Mouse (Mus musculus) heart, postnatal 25 days (tissue): ENCODE data around the gene Mrgpre. TPM values are rescaled to one million over a fixed set of nuclear protein-coding genes. Genes with fewer than 3 reads are reported as not detected.

ENCODE experiments used
- DNase-seq: peaks from one replicate; pipeline ENCODE4 v3.0.0; 2022; ENCODE audit warnings: low spot score
- intact Hi-C: fragments of 180-260 bp; cut with DNase I; formaldehyde crosslinking; loops from one replicate; pipeline ENCODE4 v1.15.1; 2025
- total RNA-seq, 2 experiments: library from RNA; stranded (reverse); gene quantifications; 2 replicates each; pipeline ENCODE4 v1.2.3; 2021

Mrgpre gene
- total RNA-seq, result 1 to 10 TPM; 1.0 to 1.3 TPM

GRCm38 (mm10) chr7:143783996-143784829, at the start of gene Mrgpre:
Mrgpre (minus strand) TSS chr7:143784500.
- peak; percentile 88 for DNase-seq
- intact Hi-C loops, result no loop called here

DNA sequence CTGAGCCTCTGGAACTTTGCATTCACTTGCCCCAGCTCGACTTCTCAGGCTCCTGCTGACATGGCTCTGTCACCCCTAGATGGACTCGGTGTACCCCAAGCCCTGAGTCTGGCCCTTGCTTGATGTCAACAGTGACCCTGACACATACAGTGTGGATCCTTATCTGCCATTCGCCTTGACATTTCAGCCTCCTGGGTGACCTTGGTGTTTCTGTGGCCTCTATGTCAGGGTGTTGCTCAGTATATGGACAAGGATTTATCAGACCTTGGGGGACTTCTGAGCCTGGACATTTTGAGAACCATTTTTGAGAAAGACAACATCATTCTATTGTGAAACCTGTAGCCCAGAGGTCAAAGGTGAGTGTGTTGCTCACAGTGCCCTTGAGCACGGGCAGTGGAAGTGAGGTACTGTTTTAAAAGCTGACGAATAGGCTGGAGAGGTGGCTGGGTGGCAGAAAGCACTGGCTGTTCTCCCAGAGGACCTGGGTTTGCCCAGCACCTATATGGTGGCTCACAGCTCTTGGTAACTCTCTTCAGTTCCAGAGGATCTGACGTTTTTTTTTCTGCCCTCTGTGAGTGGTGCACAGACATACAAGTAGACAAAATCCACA, 49.4 kb upstream of the Mrgpre start:
- intact Hi-C loops, result loop anchor here (10.0 kb wide), 1 partner anchor 241 kb away; no protein-coding TSS in a partner anchor

DNA sequence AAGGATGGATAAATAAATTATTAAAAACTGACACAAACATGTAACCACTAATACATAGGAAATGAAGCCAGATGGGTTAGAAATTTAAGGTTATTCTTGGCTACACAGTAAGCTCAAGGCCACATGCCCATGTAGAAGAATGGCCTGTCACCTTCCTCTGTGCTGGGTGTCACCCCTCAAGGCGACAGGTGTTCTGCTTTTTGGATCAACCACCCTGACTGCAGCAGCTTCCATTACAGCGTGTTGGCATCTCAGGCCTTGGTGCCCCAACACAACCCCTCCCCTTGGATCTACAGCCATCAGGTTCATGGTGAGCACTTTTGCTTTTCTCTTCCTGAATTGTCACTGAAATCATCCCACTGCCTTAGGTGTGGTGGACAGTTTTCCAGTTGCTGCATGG, 48.3 kb upstream of the Mrgpre start:
- intact Hi-C loops, result loop anchor here (10.0 kb wide), 1 partner anchor 242 kb away; no protein-coding TSS in a partner anchor
- DNase-seq, result no peak

More for the DNA sequence above, 49.4 kb upstream of the Mrgpre start:
- no peak for DNase-seq

DNA sequence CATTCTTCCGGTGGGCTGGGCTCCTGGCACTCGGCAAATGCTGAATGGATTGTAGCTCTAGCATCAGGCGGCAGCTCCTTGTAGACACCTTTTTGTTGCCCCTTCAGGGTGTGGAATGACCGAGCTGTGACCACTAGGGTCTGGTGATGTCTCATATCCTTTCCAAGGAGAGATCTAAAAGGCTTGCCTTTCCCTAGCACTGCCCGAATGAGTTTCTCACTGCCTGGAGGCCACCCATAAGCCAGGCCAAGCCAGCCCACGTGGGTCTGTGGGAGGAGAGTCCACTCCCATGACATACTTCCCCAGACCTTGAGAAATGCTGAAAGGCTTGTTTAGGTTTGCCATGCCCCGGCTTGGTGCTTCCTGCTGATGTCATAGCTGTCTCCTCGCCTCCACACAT, 47.9 kb upstream of the Mrgpre start:
- intact Hi-C loops, result loop anchor here (10.0 kb wide), 1 partner anchor 243 kb away; no protein-coding TSS in a partner anchor
- DNase-seq, result no peak

DNA sequence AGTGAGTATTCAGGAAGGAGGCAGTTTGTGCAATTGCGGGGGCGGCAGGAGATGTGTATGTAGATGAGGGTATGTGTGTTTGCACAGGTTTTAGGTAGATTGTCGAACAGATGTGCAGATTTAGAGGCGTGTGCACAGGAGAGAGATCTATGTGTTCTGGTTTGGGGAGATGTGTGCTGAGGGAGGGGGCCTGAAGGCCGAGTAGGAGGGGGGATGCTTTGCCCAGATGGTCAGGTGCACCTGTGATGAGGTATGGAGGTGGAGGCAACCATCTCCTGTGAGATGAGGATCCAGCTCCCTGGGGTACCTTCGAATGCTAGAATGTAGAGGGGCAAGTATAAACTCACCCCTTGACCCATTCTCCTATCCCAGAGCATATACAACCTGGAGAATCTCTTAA, 46.1 kb upstream of the Mrgpre start:
- no peak for DNase-seq
- intact Hi-C loops, result loop anchor here (10.0 kb wide), 1 partner anchor 244 kb away; no protein-coding TSS in a partner anchor

DNA sequence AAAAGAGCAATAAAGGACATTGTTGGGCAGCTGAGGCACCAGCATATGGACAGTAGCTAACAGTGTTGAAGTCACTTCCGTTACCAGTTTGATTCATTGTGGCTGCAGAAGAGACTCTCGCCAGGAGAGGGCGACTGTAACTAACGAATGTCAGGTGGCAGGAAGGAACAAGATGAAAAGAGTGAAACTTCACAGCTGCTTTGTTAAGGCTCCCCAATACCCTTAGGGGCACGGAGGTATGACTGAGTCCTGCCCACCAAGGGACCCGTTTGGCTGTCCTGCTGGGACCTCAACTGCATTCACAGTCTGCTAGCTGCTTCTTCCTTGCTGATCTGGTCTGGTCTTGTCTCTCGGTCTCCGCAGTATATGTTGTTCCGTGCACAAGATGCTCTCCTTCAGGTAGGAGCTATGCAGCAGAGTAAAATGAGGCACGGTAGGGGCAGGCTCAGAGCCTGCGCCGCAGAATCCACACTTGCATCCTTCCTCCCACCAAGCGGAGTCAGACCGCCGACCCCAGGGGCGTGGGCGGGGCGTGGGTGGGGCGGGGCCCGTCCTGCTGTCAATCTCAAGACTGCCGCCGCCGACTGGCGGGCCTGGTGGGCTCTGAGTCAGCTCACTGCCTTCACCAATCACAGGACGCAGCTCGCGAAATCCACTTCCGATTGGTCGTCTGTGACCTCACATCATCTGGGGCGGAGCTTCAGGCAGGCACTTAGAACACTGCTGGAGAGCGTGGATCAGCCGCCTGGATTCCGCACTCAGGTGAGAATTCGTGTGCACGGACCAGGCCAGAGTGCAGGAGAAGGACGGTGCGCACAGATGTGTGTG, 45.4 kb upstream of the Mrgpre start:
- intact Hi-C loops, result loop anchor here (1.0 to 10.0 kb wide), 2 partner anchors 78 to 245 kb away; no protein-coding TSS in a partner anchor

GRCm38 (mm10) chr7:143826985-143827384, 42.7 kb upstream of the Mrgpre start:
- no peak for DNase-seq
- intact Hi-C loops, result no loop called here

More for the DNA sequence above, 45.4 kb upstream of the Mrgpre start:
- peak; percentile 93 for DNase-seq

- DNase-seq, result no peak
- intact Hi-C loops, result loop anchor here (5.0 kb wide), 1 partner anchor 276 kb away; the partner anchor contains the start of gene Nap1l4
Measured at GRCm38 (mm10) chr7:143823266-143823605, 38.9 kb upstream of the Mrgpre start.

DNA sequence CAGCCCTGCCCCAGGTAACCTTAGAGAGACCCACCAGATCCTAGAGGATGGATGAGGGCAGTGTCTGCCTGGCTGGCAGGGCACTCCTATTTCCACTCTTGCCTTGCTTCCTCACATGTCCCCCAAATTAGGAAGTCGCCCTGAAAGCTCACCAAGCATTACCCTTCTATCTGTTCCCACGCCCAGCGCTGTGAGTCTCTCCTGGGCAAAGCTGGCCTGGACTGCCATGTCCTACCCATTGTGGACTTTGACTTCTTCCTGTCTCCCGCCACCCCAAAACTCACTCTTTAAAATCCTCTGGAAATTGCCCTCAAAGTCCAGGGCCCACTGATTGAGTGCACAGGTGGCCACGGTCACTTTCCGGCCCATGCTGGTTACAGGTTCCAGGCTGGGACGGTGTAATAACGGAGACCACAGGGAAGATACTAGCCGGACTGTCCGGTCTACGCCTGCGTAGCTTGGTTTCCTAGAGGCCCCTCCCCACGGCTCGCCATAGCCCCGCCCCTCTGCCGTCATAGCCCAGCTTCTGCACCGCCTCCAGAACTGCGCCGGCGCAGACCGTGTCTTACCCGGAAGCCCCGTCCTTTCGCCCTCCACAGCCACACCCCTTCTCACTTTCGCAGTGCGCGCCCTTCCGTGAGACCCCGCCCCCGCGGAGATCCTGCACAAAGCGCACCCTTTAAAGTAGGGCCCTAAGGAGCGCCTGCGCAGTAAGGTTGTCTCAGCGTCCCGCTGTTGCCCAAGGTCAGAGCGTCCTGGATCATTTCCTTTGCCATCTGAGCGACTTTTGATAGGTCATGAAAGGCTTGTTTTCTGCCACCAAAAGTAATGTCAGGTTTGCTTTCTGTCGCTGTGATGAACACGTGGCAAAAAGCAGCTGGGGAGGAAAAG, 38.3 kb upstream of the Mrgpre start, which contains the start of the genes Nadsyn1 and Dhcr7:
Nadsyn1 (minus strand) TSS at position 475 of the 891 bp plus-strand sequence.
Dhcr7 (plus strand) TSS at position 771 of the 891 bp plus-strand sequence.
- intact Hi-C loops, result loop anchor here (5.0 kb wide), 1 partner anchor 275 kb away; the partner anchor contains the start of gene Nap1l4
- DNase-seq, result peak; percentile 98

GRCm38 (mm10) chr7:143821241-143821640, 36.9 kb upstream of the Mrgpre start:
- no peak for DNase-seq
- intact Hi-C loops, result loop anchor here (5.0 kb wide), 1 partner anchor 274 kb away; the partner anchor contains the start of gene Nap1l4

- intact Hi-C loops, result no loop called here
- DNase-seq, result no peak
Measured at GRCm38 (mm10) chr7:143819201-143819600, 34.9 kb upstream of the Mrgpre start.

DNA sequence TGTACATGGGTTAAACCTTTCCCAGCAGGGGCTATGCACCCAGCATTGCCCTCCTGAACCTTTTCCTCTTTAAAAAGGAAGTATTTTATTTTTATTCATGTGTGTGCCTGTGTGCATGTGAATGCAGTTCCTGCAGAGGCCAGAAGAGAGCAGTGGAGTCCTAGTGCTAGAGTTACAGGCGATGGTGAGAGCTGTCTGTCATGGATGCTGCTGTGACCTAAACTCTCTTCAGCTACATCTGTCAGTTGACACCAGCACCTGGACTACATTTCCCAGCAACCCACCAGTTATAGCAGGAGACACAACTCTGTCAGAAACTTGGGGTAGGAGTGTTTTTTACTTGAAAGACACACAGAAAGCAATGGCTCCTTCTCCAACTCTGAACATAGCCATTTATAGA, 24.6 kb upstream of the Mrgpre start:
- no peak for DNase-seq
- intact Hi-C loops, result no loop called here

DNA sequence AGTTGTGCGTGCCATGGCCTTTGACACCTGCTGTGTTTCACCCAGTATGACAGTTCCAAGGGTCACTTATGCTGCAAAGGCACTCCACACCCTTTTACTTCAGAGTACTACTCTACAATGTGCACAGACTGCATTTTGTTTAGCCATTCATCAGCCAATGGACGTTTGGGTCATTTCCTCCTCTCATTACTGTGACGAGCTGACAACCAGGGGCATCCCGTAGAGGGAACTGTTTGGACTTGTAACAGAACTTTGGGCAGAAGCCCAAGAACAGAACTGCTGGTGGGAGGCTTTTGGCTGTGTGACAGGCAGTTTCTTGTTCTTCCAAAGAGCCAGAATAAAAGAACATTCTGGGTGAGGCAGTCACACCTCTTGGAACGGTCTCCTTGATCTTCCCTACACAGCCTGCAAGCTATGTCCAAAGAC, 20.9 kb upstream of the Mrgpre start:
- intact Hi-C loops, result no loop called here
- DNase-seq, result no peak

DNA sequence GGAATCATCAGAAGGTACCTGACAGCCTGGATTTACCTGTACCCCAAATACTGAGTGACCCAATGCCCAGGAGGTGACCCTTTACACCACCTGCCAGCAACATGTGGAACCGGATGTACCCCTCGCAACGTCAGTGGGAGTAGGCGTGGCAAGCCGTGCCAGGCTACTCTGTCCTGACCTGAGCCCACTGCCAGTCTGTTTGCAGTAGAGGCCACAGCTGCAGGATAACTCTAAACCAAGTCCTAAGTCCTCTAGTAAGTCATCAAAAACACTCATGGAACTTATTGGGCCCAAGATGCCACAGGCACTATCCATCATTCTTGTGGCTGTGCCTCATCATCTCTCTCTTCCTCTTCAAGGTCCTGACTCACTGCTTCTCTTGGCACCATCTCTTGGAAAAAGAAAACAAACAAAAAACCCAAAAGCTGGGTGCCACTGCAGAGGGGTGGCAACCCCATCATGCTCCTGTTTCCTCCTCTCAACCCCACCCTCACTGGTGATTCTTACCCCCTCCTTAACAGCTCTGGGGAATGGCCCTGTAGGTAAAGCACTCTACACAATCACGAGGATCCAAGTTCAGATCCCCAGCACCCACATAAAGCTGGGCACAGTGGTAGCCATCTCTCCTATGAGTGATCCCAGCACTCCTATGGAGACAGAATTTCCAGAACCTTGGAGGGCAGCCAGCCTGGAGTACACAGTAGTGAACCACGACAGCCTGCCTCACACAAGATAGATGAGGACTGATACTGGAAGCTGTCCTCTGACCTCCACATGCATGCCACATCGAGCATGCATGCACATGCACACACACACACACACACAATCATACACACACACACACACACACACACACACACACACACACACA, 17.1 kb upstream of the Mrgpre start:
- intact Hi-C loops, result no loop called here
- no peak for DNase-seq

GRCm38 (mm10) chr7:143800770-143801169, 16.5 kb upstream of the Mrgpre start:
- intact Hi-C loops, result no loop called here
- DNase-seq, result no peak

DNA sequence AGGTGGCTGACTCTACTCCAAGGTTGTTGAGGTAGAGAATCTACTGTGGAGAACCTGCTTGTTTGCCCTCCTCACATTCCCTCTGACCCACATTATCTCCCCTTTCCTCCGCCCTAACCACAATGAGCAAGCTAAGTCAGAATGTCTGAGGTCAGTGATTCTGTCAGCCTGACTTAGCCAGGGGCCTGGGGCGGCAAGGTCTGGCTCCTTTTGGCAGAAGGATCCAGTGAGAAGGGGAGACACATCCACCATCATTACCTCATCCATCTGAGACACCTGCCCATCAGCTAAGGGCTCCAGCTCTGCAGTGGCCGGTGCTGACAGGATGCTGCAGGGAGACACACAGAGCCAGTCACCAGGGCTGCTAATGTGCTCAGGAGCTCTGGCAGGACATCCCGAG, 14.5 kb upstream of the Mrgpre start:
- intact Hi-C loops, result no loop called here
- no peak for DNase-seq

DNA sequence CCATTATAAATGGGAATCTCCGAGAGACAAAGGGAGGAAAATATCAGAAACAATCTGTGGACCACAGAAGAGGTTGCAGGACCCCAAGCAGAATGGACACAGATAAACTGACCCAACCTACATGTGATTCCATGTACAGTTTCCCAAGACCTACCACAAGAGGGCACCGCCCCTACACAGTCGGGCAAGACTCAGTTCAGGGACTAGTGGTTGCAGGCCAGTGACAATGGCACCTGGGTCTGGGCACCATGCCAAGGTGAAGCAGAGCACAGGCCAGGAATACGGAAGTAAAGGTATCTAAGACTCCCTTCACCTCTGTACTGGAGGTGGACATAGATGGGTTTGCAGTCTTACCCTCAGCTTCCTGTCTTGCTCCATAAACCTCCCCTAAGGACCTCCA, 8.8 kb upstream of the Mrgpre start:
- no peak for DNase-seq
- intact Hi-C loops, result no loop called here
